Comparison of ENCODE assay signal across 13 mouse cellular contexts in the genomic region with DNA sequence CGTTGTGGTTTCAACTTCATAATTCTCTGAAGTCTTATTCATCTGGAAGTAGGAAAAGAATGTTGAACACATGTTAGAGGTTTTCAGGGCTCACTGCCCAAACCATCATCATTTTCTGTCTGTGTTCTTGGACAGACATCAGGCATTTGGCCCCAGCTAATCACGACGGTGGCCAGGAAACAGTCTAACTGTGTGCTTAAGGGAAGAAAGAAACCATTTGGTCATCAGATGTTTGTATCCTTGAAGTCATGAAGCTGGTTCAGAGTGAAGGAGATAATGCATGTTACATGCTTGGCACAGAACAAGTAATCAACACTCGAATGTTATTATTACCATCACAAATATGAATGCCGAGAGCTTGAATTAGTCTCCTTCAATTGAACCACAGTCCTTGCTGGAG. TPM values are rescaled to one million over a fixed set of nuclear protein-coding genes. Genes with fewer than 3 reads are reported as not detected.
DNase-seq lines count a peak whose midpoint lies in the region; ATAC-seq and TF ChIP-seq lines count a peak whose summit lies in the region.
"Had no signal": no experiment of that assay in that cellular context is flagged by ENCODE, and none has a peak within 500 bp of the region (broad histone marks: within the 10 kb centered on the region; RNA-seq: fewer than 3 reads in every experiment).

No protein-coding gene starts in this region.

- no peaks in the 10 kb centered on the region for H3K27me3 ChIP-seq in kidney, embryonic 15.5 days
- H3K27me3 ChIP-seq in heart, postnatal 0 days (ENCODE audit: control insufficient read depth, insufficient read depth, low read length) = no peaks in the 10 kb centered on the region
- H3K27me3 ChIP-seq: embryonic facial prominence, embryonic 12.5 days; liver, embryonic 13.5 days had no signal

- WGBS in kidney, embryonic 15.5 days = 72% methylated on average over 5 of the region's 5 CpGs
- 31% methylated on average over 5 of the region's 5 CpGs for WGBS in heart, postnatal 0 days

- peak; percentile 52; the same call in 1 of the 2 replicates for TF ChIP-seq EP300 in heart, postnatal 0 days (IDR thresholded peaks at IDR 0.05; ENCODE audit: low read depth)

- DNase-seq in kidney, postnatal 14 days = peak; percentile 40
- peak; percentile 8 to 10 for DNase-seq in gastrocnemius, adult 8-10 months (ENCODE audit: low spot score in 2 of 2)
- peak; percentile 67 for DNase-seq in heart, postnatal 0 days (ENCODE audit: low spot score)
- DNase-seq in lung, postnatal 4 days = peak; percentile 58 to 81
- no peak for DNase-seq in thymus, postnatal 0 days (ENCODE audit: low spot score)
- no peak for DNase-seq in cerebellum, postnatal 36 days
- DNase-seq in frontal cortex, postnatal 10 days (ENCODE audit: low spot score in 2 of 2) = no peak
- DNase-seq: adrenal gland, postnatal 36 days; cerebellum, adult 8-10 months; kidney, adult 18-20 months; liver, embryonic 13.5 days had no signal

- peaks cover 11% of the 10 kb centered on the region for H3K4me1 ChIP-seq in kidney, embryonic 15.5 days
- peaks cover 12% of the 10 kb centered on the region; the same call in 1 of the 2 replicates for H3K4me1 ChIP-seq in heart, postnatal 0 days (ENCODE audit: control insufficient read depth, insufficient read depth)

- H3K4me2 ChIP-seq in kidney, embryonic 15.5 days = no peak overlapping the region
- H3K4me2 ChIP-seq in heart, postnatal 0 days (ENCODE audit: low read depth, low read length) = no peak overlapping the region
- H3K4me2 ChIP-seq: embryonic facial prominence, embryonic 12.5 days; liver, embryonic 13.5 days had no signal

- no peak overlapping the region for H3K4me3 ChIP-seq in kidney, embryonic 15.5 days (replicated peaks)
- no peak overlapping the region for H3K4me3 ChIP-seq in heart, postnatal 0 days (ENCODE audit: low read depth, low read length)
- H3K4me3 ChIP-seq: embryonic facial prominence, embryonic 12.5 days; liver, embryonic 13.5 days had no signal

- H3K9ac ChIP-seq in kidney, embryonic 15.5 days = no peak overlapping the region
- H3K9ac ChIP-seq in heart, postnatal 0 days (replicated peaks; ENCODE audit: low read depth, low read length) = no peak overlapping the region
- H3K9ac ChIP-seq: embryonic facial prominence, embryonic 12.5 days; liver, embryonic 13.5 days had no signal

- H3K27ac ChIP-seq in kidney, embryonic 15.5 days = no peak overlapping the region
- peak overlapping the region; percentile 87 for H3K27ac ChIP-seq in heart, postnatal 0 days (ENCODE audit: low read depth)
- H3K27ac ChIP-seq: embryonic facial prominence, embryonic 12.5 days; liver, embryonic 13.5 days had no signal

- H3K9me3 ChIP-seq in kidney, embryonic 15.5 days (replicated peaks) = no peaks in the 10 kb centered on the region
- H3K9me3 ChIP-seq in heart, postnatal 0 days (replicated peaks; ENCODE audit: control insufficient read depth, low read length) = no peaks in the 10 kb centered on the region
- H3K9me3 ChIP-seq: embryonic facial prominence, embryonic 12.5 days; liver, embryonic 13.5 days had no signal

- no peak for TF ChIP-seq CTCF in heart, postnatal 0 days (IDR thresholded peaks at IDR 0.05; ENCODE audit: low read depth)

- H3K36me3 ChIP-seq in kidney, embryonic 15.5 days = 0 out of 2 replicates have a peak, but pooled peaks cover 3% of the 10 kb centered on the region
- no peaks in the 10 kb centered on the region for H3K36me3 ChIP-seq in heart, postnatal 0 days (replicated peaks; ENCODE audit: control insufficient read depth, insufficient read depth, low read length)
- H3K36me3 ChIP-seq: liver, embryonic 13.5 days had no signal

- no peak for ATAC-seq in kidney, embryonic 15.5 days (replicated peaks; ENCODE audit: low FRiP score)
- no peak for ATAC-seq in heart, postnatal 0 days (ENCODE audit: insufficient read depth, low read depth)

RNA-seq across cellular contexts. Expression of gene Picalm, which starts 5.0 kb away (rescaled TPM):
- 39.1 and 39.9 TPM in 2 replicates for polyA plus RNA-seq in kidney, embryonic 15.5 days (2015; fragmentation: Nextera tagmentation; extraction: Ambion mirVana)
- total RNA-seq in gastrocnemius, adult 8-10 months (2022) = 10 to 100 TPM; 64.1 to 79.4 (median 77.9) TPM
- 169 and 208 TPM in 2 replicates for total RNA-seq in heart, postnatal 0 days (2014; rRNA removed; ENCODE audit: low replicate concordance)
- polyA plus RNA-seq in heart, postnatal 0 days (2015; fragmentation: Nextera tagmentation; extraction: Ambion mirVana) = 25.2 and 29.2 TPM in 2 replicates
- 29.9 and 38.3 TPM in 2 replicates for polyA plus RNA-seq in thymus, postnatal 0 days (2015; fragmentation: Nextera tagmentation; extraction: Ambion mirVana)

Comparison
In these comparisons a context has a peak if more than half of its experiments do, and no peak if none do; other contexts are left out.
1. DNase-seq: peak in kidney, postnatal 14 days (single experiment), gastrocnemius, adult 8-10 months (2 of 2), heart, postnatal 0 days (single experiment) and lung, postnatal 4 days (2 of 2); none in thymus, postnatal 0 days (single experiment), cerebellum, postnatal 36 days (0 of 2) and frontal cortex, postnatal 10 days (0 of 2).